Mouse (Mus musculus) heart, embryonic 12.5 days (tissue): ENCODE data around the gene Hivep3. TPM values are rescaled to one million over a fixed set of nuclear protein-coding genes. Genes with fewer than 3 reads are reported as not detected.
A peak's percentile ranks its signal among the peaks of the same experiment; 100 is the strongest.

Experiments
- ATAC-seq: fragments of 200-750 bp; cut with Nextera tagmentation; 2 replicates; pipeline ENCODE4 v1.8.0; 2017; ENCODE audit warnings: moderate TSS enrichment, moderate library complexity; ENCODE audit not compliant: insufficient number of reproducible peaks, low FRiP score
- H3K27ac ChIP-seq: fragments of 300-500 bp; sonication (generic); 2 replicates; pipeline ENCODE4 v1.5.1; 2016; ENCODE audit warnings: mild to moderate bottlenecking, moderate library complexity; ENCODE audit not compliant: poor library complexity, severe bottlenecking
- H3K27me3 ChIP-seq: fragments of 300-500 bp; sonication (generic); replicated peaks from 2 replicates; pipeline ENCODE4 v1.6.1; 2016; ENCODE audit warnings: mild to moderate bottlenecking, moderate library complexity
- H3K36me3 ChIP-seq: fragments of 300-500 bp; sonication (generic); 2 replicates; pipeline ENCODE4 v1.6.1; 2016; ENCODE audit warnings: mild to moderate bottlenecking, moderate library complexity
- H3K4me1 ChIP-seq: fragments of 300-500 bp; sonication (generic); replicated peaks from 2 replicates; pipeline ENCODE4 v1.6.1; 2016; ENCODE audit warnings: mild to moderate bottlenecking
- H3K4me2 ChIP-seq: fragments of 300-500 bp; sonication (generic); 2 replicates; pipeline ENCODE4 v1.6.1; 2016; ENCODE audit warnings: mild to moderate bottlenecking, moderate library complexity
- H3K4me3 ChIP-seq: fragments of 300-500 bp; sonication (generic); 2 replicates; pipeline ENCODE4 v1.5.1; 2016; ENCODE audit warnings: mild to moderate bottlenecking
- H3K9ac ChIP-seq: fragments of 300-500 bp; sonication (generic); 2 replicates; pipeline ENCODE4 v1.6.1; 2016; ENCODE audit warnings: mild to moderate bottlenecking, moderate library complexity
- H3K9me3 ChIP-seq: fragments of 300-500 bp; sonication (generic); replicated peaks from 2 replicates; pipeline ENCODE4 v1.6.1; 2016; ENCODE audit warnings: mild to moderate bottlenecking, moderate library complexity
- WGBS: fragments of 180-500 bp; shearing (Covaris S2); methylation state at CpG from one replicate; pipeline ENCODE4 v1.1.7; 2016; 5-methylcytosine and 5-hydroxymethylcytosine counted together
- polyA plus RNA-seq: library from polyadenylated mRNA; unstranded; fragments of >200 nt; fragmentation: Nextera tagmentation; extraction: Ambion mirVana; gene quantifications from 2 replicates; pipeline ENCODE4 v1.2.1, GENCODE M21; 2016

Hivep3 gene
- polyA plus RNA-seq, 1 experiment from 2014 or later, result 6.1 TPM

DNA sequence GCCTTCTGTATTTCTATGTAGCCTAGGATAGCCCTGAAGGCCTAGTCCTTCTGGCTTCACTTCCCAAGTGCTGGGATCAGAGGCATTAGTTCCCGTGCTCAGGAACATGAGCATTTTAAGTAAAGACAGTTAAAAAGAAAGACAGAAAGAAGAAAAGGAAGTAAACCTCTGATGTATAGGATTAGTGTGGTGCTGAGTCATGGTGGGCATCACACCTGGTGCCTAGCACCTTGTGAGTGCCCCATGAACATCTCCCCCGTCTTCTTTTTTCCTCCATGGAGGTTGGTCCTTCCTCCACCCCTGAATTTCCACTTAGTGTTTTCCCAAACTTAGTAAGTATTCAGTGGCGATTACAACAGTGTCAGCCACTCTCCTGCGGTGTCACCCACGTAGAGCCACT lies 311.0 kb downstream of the Hivep3 start:
- 77% methylated on average over 5 of the region's 5 CpGs for WGBS
- Histone ChIP-seq H3K9ac (no peak overlapping the region), H3K4me3 (no peak overlapping the region), H3K9me3 (no peaks in the 10 kb centered on the region), H3K36me3 (no peaks in the 10 kb centered on the region), H3K4me1 (peaks cover 21% of the 10 kb centered on the region), H3K4me2 (no peak overlapping the region), H3K27ac (no peak overlapping the region), H3K27me3 (no peaks in the 10 kb centered on the region)
- no peak for ATAC-seq

DNA sequence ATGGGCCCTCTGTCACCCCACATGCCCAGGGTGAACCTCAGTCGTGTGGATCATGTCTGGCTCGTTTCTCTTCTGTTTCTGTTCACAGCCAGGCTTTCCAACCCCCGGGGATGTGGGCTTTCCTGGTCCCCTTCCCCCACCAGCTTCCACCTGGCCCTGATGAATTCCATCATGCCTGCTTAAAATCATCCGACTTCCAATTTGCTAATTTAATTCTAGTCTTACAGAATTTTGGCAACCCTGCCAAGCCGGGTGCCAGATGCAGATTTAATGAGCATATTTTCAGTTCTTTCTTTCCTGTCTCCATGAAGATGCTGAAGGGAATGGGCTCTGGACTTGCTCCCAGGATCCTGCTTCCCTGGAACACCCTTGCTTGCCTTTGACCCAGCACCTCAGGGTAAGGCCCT lies 311.6 kb downstream of the Hivep3 start:
- Histone ChIP-seq H3K9ac (no peak overlapping the region), H3K4me1 (peaks cover 21% of the 10 kb centered on the region), H3K4me2 (no peak overlapping the region), H3K27me3 (no peaks in the 10 kb centered on the region), H3K4me3 (no peak overlapping the region), H3K9me3 (no peaks in the 10 kb centered on the region), H3K36me3 (no peaks in the 10 kb centered on the region), H3K27ac (no peak overlapping the region)
- 63% methylated on average over 5 of the region's 5 CpGs for WGBS
- no peak for ATAC-seq

- Histone ChIP-seq H3K36me3 (no peaks in the 10 kb centered on the region), H3K4me3 (no peak overlapping the region), H3K4me2 (no peak overlapping the region), H3K9me3 (no peaks in the 10 kb centered on the region), H3K9ac (no peak overlapping the region), H3K27ac (no peak overlapping the region), H3K27me3 (no peaks in the 10 kb centered on the region), H3K4me1 (peaks cover 21% of the 10 kb centered on the region)
- 47% methylated on average over 7 of the region's 7 CpGs for WGBS
- peak; percentile 46; the same call in 1 of the 2 replicates for ATAC-seq
Observed at GRCm38 (mm10) chr4:120045871-120046270, 312.3 kb downstream of the Hivep3 start.

GRCm38 (mm10) chr4:120047060-120047459 lies 313.5 kb downstream of the Hivep3 start:
- peaks cover 21% of the 10 kb centered on the region for H3K4me1 ChIP-seq
- no peaks in the 10 kb centered on the region for H3K9me3 ChIP-seq
- 0 out of 2 replicates have a peak overlapping the region, but pooled peaks have one; percentile 19 for H3K27ac ChIP-seq
- H3K36me3 ChIP-seq, result no peaks in the 10 kb centered on the region
- no peak for ATAC-seq
- H3K4me2 ChIP-seq, result no peak overlapping the region
- H3K27me3 ChIP-seq, result no peaks in the 10 kb centered on the region
- 25% methylated on average over 4 of the region's 4 CpGs for WGBS
- no peak overlapping the region for H3K9ac ChIP-seq
- no peak overlapping the region for H3K4me3 ChIP-seq

- no peak overlapping the region for H3K4me3 ChIP-seq
- no peaks in the 10 kb centered on the region for H3K36me3 ChIP-seq
- H3K4me1 ChIP-seq, result peaks cover 21% of the 10 kb centered on the region
- H3K27ac ChIP-seq, result no peak overlapping the region
- WGBS, result 71% methylated on average over 4 of the region's 4 CpGs
- H3K9me3 ChIP-seq, result no peaks in the 10 kb centered on the region
- no peak overlapping the region for H3K4me2 ChIP-seq
- H3K27me3 ChIP-seq, result no peaks in the 10 kb centered on the region
- ATAC-seq, result no peak
- H3K9ac ChIP-seq, result no peak overlapping the region
Observed at GRCm38 (mm10) chr4:120048274-120048673, 314.7 kb downstream of the Hivep3 start.

DNA sequence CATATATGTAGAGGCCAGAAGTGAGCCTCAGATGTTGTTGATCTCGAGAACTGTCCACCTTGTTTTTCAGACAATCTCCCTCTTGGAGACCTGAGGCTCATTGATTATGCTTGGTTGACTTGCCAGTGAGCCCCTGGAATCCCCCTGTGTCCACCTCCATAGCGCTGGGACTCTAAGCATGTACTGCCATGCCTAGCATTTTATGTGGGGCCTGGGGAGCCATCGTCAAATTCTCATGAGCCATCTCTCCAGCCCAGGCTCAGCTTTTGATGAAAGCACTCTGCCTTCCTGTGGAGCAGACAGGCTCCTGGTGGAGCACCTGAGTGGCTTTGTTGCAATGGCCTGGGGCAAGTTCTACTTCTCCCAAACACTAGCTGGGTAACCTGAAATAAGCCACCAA lies 316.3 kb downstream of the Hivep3 start:
- no peak overlapping the region for H3K27ac ChIP-seq
- peaks cover 21% of the 10 kb centered on the region for H3K4me1 ChIP-seq
- H3K9me3 ChIP-seq, result no peaks in the 10 kb centered on the region
- 81% methylated on average over 3 of the region's 3 CpGs for WGBS
- H3K9ac ChIP-seq, result no peak overlapping the region
- ATAC-seq, result no peak
- H3K27me3 ChIP-seq, result no peaks in the 10 kb centered on the region
- H3K36me3 ChIP-seq, result no peaks in the 10 kb centered on the region
- no peak overlapping the region for H3K4me2 ChIP-seq
- H3K4me3 ChIP-seq, result no peak overlapping the region

- H3K4me2 ChIP-seq, result no peak overlapping the region
- no peak overlapping the region for H3K27ac ChIP-seq
- no peak for ATAC-seq
- no peaks in the 10 kb centered on the region for H3K9me3 ChIP-seq
- no peak overlapping the region for H3K4me3 ChIP-seq
- no peaks in the 10 kb centered on the region for H3K36me3 ChIP-seq
- H3K27me3 ChIP-seq, result no peaks in the 10 kb centered on the region
- no peak overlapping the region for H3K9ac ChIP-seq
- H3K4me1 ChIP-seq, result peaks cover under 1% of the 10 kb centered on the region
Observed at GRCm38 (mm10) chr4:120052481-120052880, 318.9 kb downstream of the Hivep3 start.

- ATAC-seq, result no peak
- no peaks in the 10 kb centered on the region for H3K9me3 ChIP-seq
- H3K4me2 ChIP-seq, result no peak overlapping the region
- H3K27ac ChIP-seq, result no peak overlapping the region
- H3K27me3 ChIP-seq, result no peaks in the 10 kb centered on the region
- no peaks in the 10 kb centered on the region for H3K36me3 ChIP-seq
- no peak overlapping the region for H3K4me3 ChIP-seq
- 91% methylated on average over 11 of the region's 11 CpGs for WGBS
- no peaks in the 10 kb centered on the region for H3K4me1 ChIP-seq
- H3K9ac ChIP-seq, result no peak overlapping the region
Observed at GRCm38 (mm10) chr4:120053026-120054005, 319.7 kb downstream of the Hivep3 start.

DNA sequence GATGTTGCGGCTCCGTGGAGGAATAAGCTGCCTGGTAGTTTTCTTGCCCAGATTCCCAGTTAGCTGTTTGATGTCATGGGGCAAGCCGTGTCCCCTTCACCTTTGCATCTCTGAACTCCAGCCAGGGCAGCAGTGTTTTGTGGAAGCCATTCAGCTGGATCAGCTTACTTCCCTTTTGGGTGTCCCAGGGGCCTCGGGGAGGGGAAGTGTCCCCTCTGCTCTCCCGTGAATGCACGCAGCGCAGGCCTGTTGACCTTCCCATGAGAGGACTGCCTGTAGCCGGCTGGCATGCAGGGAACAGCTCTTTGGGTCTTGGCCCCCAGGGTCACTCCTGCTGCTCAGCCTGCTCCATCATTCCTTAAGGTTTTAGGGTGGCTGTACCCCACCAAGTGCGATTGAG lies 320.6 kb downstream of the Hivep3 start:
- Histone ChIP-seq H3K4me2 (no peak overlapping the region), H3K27ac (no peak overlapping the region), H3K27me3 (no peaks in the 10 kb centered on the region), H3K4me3 (no peak overlapping the region), H3K36me3 (no peaks in the 10 kb centered on the region), H3K4me1 (no peaks in the 10 kb centered on the region), H3K9me3 (no peaks in the 10 kb centered on the region), H3K9ac (no peak overlapping the region)
- 70% methylated on average over 9 of the region's 9 CpGs for WGBS
- ATAC-seq, result no peak

DNA sequence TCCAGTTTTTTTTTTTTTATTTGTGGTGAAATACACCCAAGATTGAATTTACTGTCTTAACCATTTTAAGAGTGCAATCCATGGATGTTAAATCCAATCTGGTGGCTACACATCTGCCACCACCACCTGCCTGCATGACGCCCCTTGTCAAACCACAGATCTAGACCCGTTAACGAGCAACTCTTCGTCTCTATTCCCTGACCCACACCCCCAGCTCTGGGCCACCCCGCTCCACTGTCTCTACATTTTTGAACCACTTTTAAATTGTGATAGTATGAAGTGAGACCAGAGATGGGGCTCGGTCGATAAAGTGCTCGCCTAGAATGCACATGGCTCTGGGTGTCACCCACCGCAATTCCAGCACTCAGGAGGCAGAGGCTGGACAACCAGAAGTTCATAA lies 322.9 kb downstream of the Hivep3 start:
- WGBS, result 83% methylated on average over 9 of the region's 9 CpGs
- ATAC-seq, result no peak
- no peaks in the 10 kb centered on the region for H3K36me3 ChIP-seq

DNA sequence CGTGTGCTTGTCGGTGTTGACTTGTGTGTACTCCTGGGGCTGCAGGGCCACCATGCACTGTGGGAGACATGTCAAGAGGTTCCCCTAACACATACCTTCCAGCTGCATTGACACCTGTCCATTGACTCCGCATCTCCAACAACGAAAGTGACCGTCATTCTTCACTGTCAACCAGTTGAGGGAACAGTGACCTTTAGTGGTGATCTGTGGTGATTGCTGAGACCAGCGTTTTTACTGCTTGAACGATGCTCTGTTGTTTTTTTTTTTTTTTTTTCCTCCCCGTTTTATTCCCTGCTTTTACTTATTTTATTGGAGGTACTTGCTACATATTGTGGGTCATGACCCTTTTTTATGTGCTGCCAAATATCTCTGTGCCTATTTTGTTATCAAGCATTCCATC lies 323.9 kb downstream of the Hivep3 start:
- Histone ChIP-seq H3K4me2 (no peak overlapping the region), H3K9ac (no peak overlapping the region), H3K27ac (no peak overlapping the region), H3K4me1 (no peaks in the 10 kb centered on the region), H3K4me3 (no peak overlapping the region), H3K9me3 (no peaks in the 10 kb centered on the region), H3K36me3 (no peaks in the 10 kb centered on the region), H3K27me3 (no peaks in the 10 kb centered on the region; the same call in 1 of the 2 replicates)
- WGBS, result 77% methylated on average over 8 of the region's 8 CpGs
- no peak for ATAC-seq

More for the DNA sequence above, 322.9 kb downstream of the Hivep3 start:
- no peaks in the 10 kb centered on the region for H3K4me1 ChIP-seq
- no peaks in the 10 kb centered on the region for H3K27me3 ChIP-seq
- H3K4me3 ChIP-seq, result no peak overlapping the region
- H3K4me2 ChIP-seq, result no peak overlapping the region
- H3K27ac ChIP-seq, result no peak overlapping the region
- no peaks in the 10 kb centered on the region for H3K9me3 ChIP-seq
- no peak overlapping the region for H3K9ac ChIP-seq
